Mouse (Mus musculus) cerebellum, postnatal 10 days (tissue): ENCODE results near the gene Ppp1r13l.

Experiments used
- DNase-seq, 2 experiments: peaks; one replicate each; pipeline ENCODE4 v3.0.0; 2021; ENCODE audit warnings: mixed read lengths in 2 of 2

Gene Ppp1r13l

DNA sequence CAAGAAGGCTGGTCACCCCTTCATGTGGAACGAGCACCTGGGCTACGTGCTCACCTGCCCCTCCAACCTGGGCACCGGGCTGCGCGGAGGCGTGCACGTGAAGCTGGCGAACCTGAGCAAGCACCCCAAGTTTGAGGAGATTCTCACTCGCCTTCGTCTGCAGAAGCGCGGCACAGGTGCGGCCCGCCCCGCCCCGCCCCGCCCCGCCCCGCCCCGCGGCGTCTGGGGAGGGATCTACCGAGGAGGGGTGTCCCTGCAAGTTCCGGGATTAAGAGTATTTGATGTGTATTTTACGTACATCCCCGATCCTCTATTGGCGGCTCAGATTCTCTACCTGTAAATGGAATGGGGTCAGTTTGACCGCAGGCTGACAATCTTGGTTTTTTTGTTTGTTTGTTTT lies 60.6 kb downstream of the Ppp1r13l start:
- no peak for DNase-seq

DNA sequence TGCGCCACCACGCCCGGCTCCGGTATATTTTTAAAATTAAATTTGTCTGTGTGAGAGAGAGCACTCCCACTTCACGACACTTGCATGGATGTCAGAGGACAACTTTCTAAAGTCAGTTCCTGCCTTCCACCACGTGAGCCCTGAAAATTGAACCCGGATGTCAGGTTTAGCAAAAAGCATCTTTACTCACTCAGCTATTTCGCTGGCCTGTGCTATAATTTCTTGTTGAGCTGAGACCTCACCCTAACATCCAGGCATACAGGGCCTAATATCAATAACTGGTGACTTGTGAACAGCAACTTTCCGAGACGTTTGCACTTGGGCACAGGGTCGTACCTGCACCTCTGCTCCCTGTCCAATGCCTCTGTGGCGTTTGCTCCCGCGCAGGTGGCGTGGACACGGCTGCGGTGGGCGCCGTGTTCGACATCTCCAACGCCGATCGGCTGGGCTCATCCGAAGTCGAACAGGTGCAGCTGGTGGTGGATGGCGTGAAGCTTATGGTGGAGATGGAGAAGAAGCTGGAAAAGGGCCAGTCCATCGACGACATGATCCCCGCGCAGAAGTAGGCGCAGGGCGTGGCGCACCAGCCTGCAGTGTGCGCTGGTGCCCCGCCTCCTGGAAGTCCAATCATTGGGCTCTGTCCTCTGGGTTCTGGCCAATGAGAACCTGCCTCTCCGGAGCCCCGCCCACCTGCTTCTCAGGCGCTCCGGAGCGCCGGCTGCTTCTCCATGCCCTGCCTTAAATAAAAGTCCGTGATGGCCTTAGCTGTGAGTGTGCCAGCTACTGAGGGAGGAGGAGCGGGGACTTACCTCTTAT lies 61.5 kb downstream of the Ppp1r13l start:
- peak; percentile 96 for DNase-seq

DNA sequence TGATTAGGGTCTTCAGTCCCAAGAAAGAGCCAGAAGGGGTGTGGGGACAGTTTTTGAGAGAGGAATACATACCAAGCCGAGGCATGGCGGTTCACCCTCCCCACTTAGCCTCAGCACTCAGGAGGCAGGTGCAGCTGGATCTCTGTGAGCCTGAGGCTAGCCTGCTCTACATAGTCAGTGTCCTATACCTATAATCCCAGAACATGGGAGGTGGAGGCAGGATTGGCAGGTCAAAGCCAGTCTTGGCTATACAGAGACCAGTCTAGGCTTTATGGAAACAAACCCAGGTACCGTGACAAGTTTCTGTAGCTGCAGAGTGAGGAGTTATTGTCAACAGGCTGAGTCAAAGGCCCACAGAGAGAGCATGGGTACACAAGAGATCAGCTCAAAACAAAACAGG lies 63.5 kb downstream of the Ppp1r13l start:
- DNase-seq: no peak

DNA sequence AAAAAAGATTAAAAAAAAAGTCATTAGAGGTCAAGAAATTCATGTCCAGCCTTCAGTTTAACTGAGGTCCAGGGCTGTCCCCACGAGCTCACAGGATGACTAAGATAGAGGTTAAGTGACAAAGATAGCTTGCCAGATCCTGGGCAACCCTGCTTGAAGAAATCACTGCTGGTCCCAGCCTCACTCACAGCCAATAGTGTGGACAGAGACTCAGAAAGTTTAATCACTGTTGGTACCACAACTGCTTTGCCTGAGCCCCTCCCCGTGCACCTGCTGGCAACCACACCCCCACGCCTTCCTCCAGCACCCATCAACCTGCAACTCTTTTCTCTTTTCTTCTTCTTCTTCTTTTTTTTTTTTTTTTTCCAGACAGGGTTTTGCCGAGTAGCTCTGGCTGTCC lies 64.5 kb downstream of the Ppp1r13l start:
- DNase-seq: no peak

DNA sequence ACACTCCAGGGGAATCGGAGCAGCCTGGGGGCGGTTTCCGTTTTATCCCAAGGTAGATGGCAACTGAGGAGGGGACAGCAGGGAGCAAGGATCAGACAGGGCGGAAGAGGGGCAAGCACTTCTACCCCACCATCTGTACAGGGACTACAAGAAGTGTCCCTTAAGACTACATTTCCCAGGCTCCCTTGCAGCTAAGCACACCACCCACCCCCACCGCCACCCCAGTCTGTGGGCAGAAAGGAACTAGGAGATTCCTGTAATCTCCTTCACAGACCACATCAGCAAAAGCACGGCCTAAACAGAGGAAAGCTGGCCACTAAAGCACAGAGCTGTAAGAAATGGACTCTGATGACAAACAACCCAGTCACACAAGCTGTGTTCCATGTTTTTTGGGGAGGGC lies 66.8 kb downstream of the Ppp1r13l start:
- DNase-seq: no peak

DNA sequence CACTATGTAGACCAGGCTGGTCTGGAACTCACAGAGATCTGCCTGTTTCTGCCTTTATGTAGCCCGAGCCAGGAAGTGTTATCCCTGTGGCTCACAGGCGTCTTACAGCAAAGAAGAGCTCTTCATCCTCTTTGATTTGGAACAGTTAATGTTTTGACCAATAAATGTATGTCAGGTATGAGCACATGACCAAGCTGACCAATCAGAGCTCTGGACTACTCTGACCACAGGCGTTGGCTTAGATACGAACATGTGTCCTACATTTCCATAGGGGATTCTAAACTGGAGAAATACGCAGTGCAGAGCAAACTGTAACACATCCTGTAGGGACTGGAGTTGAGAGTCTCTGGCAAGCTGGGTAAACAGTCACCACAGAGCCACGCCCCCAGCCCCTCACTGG lies 67.3 kb downstream of the Ppp1r13l start:
- no peak for DNase-seq
